Mouse (Mus musculus): Measurements from ENCODE around the gene Sv2a.

GRCm38 (mm10) chr3:96231758-96232120 lies 50.8 kb downstream of the Sv2a start:
- TF ChIP-seq CTCF (IDR thresholded peaks at IDR 0.05; ENCODE audit: insufficient read depth, low read length) = no peak
- no peak for TF ChIP-seq POLR2A (IDR thresholded peaks at IDR 0.05; ENCODE audit: borderline replicate concordance, extremely low read depth, low read depth, low read length)
